Mouse (Mus musculus): ENCODE data around the gene Galnt15.

GRCm38 (mm10) chr14:32093018-32093417 is 64.2 kb downstream of the Galnt15 start:
- TF ChIP-seq CTCF (IDR thresholded peaks at IDR 0.05; ENCODE audit: control insufficient read depth, insufficient read depth, insufficient replicate concordance, low read depth, low read length) (no peak), POLR2A (IDR thresholded peaks at IDR 0.05; ENCODE audit: control insufficient read depth, low read depth, low read length) (no peak)

All from testis, adult 2 months (tissue).